Mouse (Mus musculus): ENCODE data around the gene Tada3.

DNA sequence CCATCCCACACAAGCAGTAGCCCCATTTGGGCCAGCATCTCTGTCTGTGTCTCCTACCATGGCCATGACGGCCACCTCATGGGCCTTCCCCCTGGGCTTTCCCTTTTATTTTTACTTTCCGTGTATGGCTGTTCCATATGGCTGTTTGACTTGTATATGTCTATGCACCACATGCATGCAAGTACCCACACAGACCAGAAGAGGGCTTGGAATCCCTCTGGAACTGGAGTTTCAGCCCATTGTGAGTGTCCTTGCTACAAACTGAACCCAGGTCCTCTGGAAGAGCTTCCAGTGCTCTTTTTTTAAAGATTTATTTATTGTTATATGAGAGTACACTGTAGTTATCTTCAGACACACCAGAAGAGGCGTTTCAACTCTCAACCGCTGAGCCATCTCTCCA, 16.2 kb downstream of the Tada3 start:
- TF ChIP-seq POLR2A (IDR thresholded peaks at IDR 0.05; ENCODE audit: control insufficient read depth, low read depth, low read length) (no peak), CTCF (IDR thresholded peaks at IDR 0.05; ENCODE audit: control insufficient read depth, insufficient read depth, insufficient replicate concordance, low read depth, low read length) (no peak)

All from testis, adult 2 months (tissue).